Mouse (Mus musculus) midbrain, embryonic 12.5 days (tissue): ENCODE results near the gene Adam1b. TPM values are rescaled to one million over a fixed set of nuclear protein-coding genes. Genes with fewer than 3 reads are reported as not detected.
A peak's percentile ranks its signal among the peaks of the same experiment; 100 is the strongest.

ENCODE experiments used
- ATAC-seq: fragments of 200-750 bp; cut with Nextera tagmentation; 2 replicates; pipeline ENCODE4 v1.8.0; 2017; ENCODE audit warnings: low read depth, moderate TSS enrichment, moderate library complexity; ENCODE audit not compliant: low FRiP score
- H3K27ac ChIP-seq: fragments of 300-500 bp; sonication (generic); replicated peaks from 2 replicates; pipeline ENCODE4 v1.5.1; 2016; ENCODE audit warnings: mild to moderate bottlenecking
- H3K27me3 ChIP-seq: fragments of 300-500 bp; sonication (generic); 2 replicates; pipeline ENCODE4 v1.6.1; 2016; ENCODE audit warnings: mild to moderate bottlenecking
- H3K36me3 ChIP-seq: fragments of 300-500 bp; sonication (generic); 2 replicates; pipeline ENCODE4 v1.6.1; 2016
- H3K4me1 ChIP-seq: fragments of 300-500 bp; sonication (generic); 2 replicates; pipeline ENCODE4 v1.6.1; 2016
- H3K4me2 ChIP-seq: fragments of 300-500 bp; sonication (generic); replicated peaks from 2 replicates; pipeline ENCODE4 v1.6.1; 2016; ENCODE audit warnings: mild to moderate bottlenecking, moderate library complexity
- H3K4me3 ChIP-seq: fragments of 300-500 bp; sonication (generic); 2 replicates; pipeline ENCODE4 v1.5.1; 2016; ENCODE audit warnings: mild to moderate bottlenecking
- H3K9ac ChIP-seq: fragments of 300-500 bp; sonication (generic); replicated peaks from 2 replicates; pipeline ENCODE4 v1.6.1; 2016; ENCODE audit warnings: mild to moderate bottlenecking, moderate library complexity
- H3K9me3 ChIP-seq: fragments of 300-500 bp; sonication (generic); 2 replicates; pipeline ENCODE4 v1.6.1; 2016; ENCODE audit warnings: mild to moderate bottlenecking
- WGBS: fragments of 180-500 bp; shearing (Covaris S2); methylation state at CpG from one replicate; pipeline ENCODE4 v1.1.7; 2016; 5-methylcytosine and 5-hydroxymethylcytosine counted together
- polyA plus RNA-seq: library from polyadenylated mRNA; unstranded; fragments of >200 nt; fragmentation: Nextera tagmentation; extraction: Ambion mirVana; gene quantifications from 2 replicates; pipeline ENCODE4 v1.2.1, GENCODE M21; 2016

Gene Adam1b
- polyA plus RNA-seq, 1 experiment from 2014 or later, result not detected

DNA sequence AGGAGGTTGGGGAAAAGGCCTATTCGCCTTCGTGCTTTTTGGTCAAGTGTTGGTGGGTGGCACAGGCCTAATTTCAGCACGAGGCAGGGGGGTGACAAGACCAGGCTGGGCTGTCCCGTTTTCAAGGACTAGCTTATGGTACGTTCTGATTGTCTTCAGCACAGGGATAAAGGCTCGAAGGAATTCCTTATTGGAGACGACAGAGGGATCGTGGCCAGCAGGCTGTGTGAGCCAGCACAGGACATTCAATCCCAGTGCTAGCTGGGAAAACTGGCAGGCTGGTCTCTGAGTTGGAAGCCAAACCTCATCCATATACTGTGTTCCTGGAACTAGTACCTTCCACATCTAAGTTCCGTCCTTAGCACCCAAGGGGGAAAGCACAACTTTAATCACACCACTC lies 50.3 kb downstream of the Adam1b start:
- no peak for ATAC-seq
- Histone ChIP-seq H3K4me3 (peak overlapping the region; percentile 84), H3K4me2 (peak overlapping the region; percentile 85), H3K27me3 (no peaks in the 10 kb centered on the region), H3K36me3 (peaks cover 18% of the 10 kb centered on the region), H3K4me1 (peaks cover 22% of the 10 kb centered on the region), H3K9ac (peak overlapping the region; percentile 93), H3K9me3 (no peaks in the 10 kb centered on the region), H3K27ac (peak overlapping the region; percentile 92)
- 6% methylated on average over 9 of the region's 9 CpGs for WGBS

DNA sequence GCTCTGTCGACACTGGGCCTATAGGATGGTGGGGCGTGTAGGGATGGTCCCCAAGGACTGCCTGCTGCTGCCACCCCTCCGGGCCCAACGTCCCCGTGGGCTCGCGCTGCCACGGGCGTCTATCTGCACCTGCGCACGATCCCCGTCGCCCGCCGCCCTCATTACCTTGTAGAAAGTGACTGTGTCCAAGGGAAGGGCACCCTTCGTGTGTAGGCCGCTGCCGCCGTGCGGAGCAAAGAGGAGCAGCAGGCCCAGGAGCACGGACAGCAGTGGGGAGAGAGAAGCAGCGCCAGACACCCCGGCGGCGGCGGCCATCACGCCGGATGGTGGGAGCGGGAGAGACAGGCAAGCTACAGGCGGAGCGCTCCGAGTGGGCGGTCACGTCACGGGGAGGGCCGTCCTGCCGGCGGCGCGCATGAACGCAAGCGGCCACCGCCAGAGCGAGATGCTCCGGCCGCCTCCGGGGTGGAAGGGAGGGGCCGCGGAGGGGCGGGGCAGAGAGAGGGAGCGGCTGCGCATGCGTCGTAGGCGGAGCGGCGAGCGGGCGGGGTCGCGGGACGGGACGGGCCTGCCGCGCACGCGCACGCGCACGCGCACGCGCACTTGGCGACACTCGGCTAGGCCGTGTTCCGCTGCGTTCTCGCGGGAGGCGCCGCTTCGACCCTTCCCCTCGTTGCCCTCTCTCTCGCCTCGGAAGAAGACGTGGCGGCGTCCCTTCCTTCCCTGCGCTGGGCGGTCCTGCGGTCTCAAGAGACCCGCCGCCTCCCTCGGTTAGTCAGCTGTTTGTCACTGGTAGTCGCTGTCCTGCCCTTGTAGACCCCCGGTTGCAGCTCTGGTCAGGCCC lies 51.0 kb downstream of the Adam1b start, which contains the start of gene Erp29:
Gene Erp29, minus strand, starts transcription at position 481 of the 844 bp plus-strand sequence.
- Histone ChIP-seq H3K4me2 (peak within 1 kb of the TSS; percentile 85), H3K36me3 (peaks cover 25% of the 10 kb centered on the region), H3K27me3 (no peaks in the 10 kb centered on the region), H3K9me3 (no peaks in the 10 kb centered on the region), H3K4me1 (peaks cover 22% of the 10 kb centered on the region), H3K27ac (peak within 1 kb of the TSS; percentile 92), H3K4me3 (peak within 1 kb of the TSS; percentile 84), H3K9ac (peak within 1 kb of the TSS; percentile 93)
- WGBS, result under 1% methylated on average over 66 of the region's 97 CpGs
- ATAC-seq, result peak; percentile 90

- Histone ChIP-seq H3K27ac (peak within 1 kb of the TSS; percentile 92), H3K9ac (peak within 1 kb of the TSS; percentile 93), H3K27me3 (no peaks in the 10 kb centered on the region), H3K4me2 (peak within 1 kb of the TSS; percentile 85), H3K36me3 (peaks cover 31% of the 10 kb centered on the region), H3K9me3 (no peaks in the 10 kb centered on the region), H3K4me1 (peaks cover 22% of the 10 kb centered on the region), H3K4me3 (peak within 1 kb of the TSS; percentile 84)
- under 1% methylated on average over 17 of the region's 17 CpGs for WGBS
- peak; percentile 39; the same call in 1 of the 2 replicates for ATAC-seq
These were observed 51.6 kb downstream of the Adam1b start, which contains the start of gene Tmem116 for GRCm38 (mm10) chr5:121451644-121452025. Tmem116 (plus strand) TSS chr5:121451893.

- Histone ChIP-seq H3K4me3 (peak overlapping the region; percentile 84), H3K27ac (peak overlapping the region; percentile 92), H3K4me1 (peaks cover 22% of the 10 kb centered on the region), H3K4me2 (peak overlapping the region; percentile 85), H3K9me3 (no peaks in the 10 kb centered on the region), H3K27me3 (no peaks in the 10 kb centered on the region), H3K36me3 (peaks cover 35% of the 10 kb centered on the region), H3K9ac (peak overlapping the region; percentile 83)
- WGBS, result 28% methylated on average over 8 of the region's 8 CpGs
- no peak for ATAC-seq
These were observed 52.0 kb downstream of the Adam1b start for GRCm38 (mm10) chr5:121451203-121451602.

DNA sequence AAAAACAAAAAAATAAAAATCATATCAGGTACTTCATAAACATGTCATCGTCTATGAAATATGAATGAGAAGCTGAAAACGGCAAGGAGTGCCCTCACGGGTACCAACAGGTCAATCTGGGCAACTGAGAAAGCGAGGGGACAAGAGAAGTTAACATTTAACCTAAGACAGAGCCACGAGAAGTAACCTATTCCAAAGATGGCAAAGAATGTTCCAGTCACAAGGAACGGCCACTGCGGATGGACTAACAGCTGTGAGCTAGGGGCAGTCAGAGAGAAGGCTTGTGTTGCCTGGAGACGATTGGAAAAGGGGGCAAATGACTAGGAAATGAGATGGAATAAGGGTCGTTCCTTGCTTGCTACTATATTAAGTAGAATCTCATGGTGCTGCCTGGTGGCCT lies 52.8 kb downstream of the Adam1b start:
- Histone ChIP-seq H3K4me2 (peak overlapping the region; percentile 85), H3K4me1 (peaks cover 22% of the 10 kb centered on the region), H3K4me3 (no peak overlapping the region), H3K9ac (no peak overlapping the region), H3K36me3 (peaks cover 42% of the 10 kb centered on the region), H3K27ac (no peak overlapping the region), H3K27me3 (no peaks in the 10 kb centered on the region), H3K9me3 (no peaks in the 10 kb centered on the region)
- ATAC-seq, result no peak
- WGBS, result 89% methylated on average over 9 of the region's 9 CpGs

Other genes with a start within 250 kb of the Adam1b start
- 124 TPM in 2 replicates for gene Trafd1, start 117.8 kb downstream of the Adam1b start, polyA plus RNA-seq
- gene Naa25, start 105.5 kb downstream of the Adam1b start, polyA plus RNA-seq, result 46.0 and 48.3 TPM in 2 replicates
- gene Tmem116, start 51.5 kb downstream of the Adam1b start, polyA plus RNA-seq, result 0.96 and 1.1 TPM in 2 replicates
- 130 and 137 TPM in 2 replicates for gene Erp29, start 50.9 kb downstream of the Adam1b start, polyA plus RNA-seq
- gene Adam1a, start 42.0 kb upstream of the Adam1b start, polyA plus RNA-seq, result 3.0 and 3.4 TPM in 2 replicates
- not detected in 2 replicates for gene Gm42878, start 42.0 kb upstream of the Adam1b start, polyA plus RNA-seq
- 56.4 and 58.2 TPM in 2 replicates for gene Mapkapk5, start 42.5 kb upstream of the Adam1b start, polyA plus RNA-seq
- 92.5 and 94.1 TPM in 2 replicates for gene Aldh2, start 90.4 kb upstream of the Adam1b start, polyA plus RNA-seq
- gene Acad12, start 115.5 kb upstream of the Adam1b start, polyA plus RNA-seq, result 1.3 and 1.7 TPM in 2 replicates
- gene Acad10, start 157.1 kb upstream of the Adam1b start, polyA plus RNA-seq, result 1.9 and 2.3 TPM in 2 replicates
- 49.0 and 51.5 TPM in 2 replicates for gene Brap, start 157.1 kb upstream of the Adam1b start, polyA plus RNA-seq
- 68.1 and 77.6 TPM in 2 replicates for gene Atxn2, start 207.9 kb upstream of the Adam1b start, polyA plus RNA-seq